Mouse (Mus musculus) central nervous system, embryonic 11.5 days (tissue): ENCODE measurements around the gene Ddb1. TPM values are rescaled to one million over a fixed set of nuclear protein-coding genes. Genes with fewer than 3 reads are reported as not detected.

Experiments used
- polyA plus RNA-seq: library from polyadenylated mRNA; depleted of rRNA; stranded (reverse); fragments of >200 nt; gene quantifications from 2 replicates; pipeline ENCODE4 v1.2.3, GENCODE M21; 2012; rRNA removed

The Ddb1 gene
- polyA plus RNA-seq: 283 and 311 TPM in 2 replicates

GRCm38 (mm10) chr19:10605293-10605900 is at the start of gene Ddb1, which contains the start of gene Tkfc:
TSS of gene Ddb1 (plus strand) at chr19:10605327.
TSS of gene Tkfc (minus strand) at chr19:10605654.

GRCm38 (mm10) chr19:10555624-10556510 is 49.3 kb upstream of the Ddb1 start, which contains the start of gene Tmem216:
TSS of gene Tmem216 (minus strand) at chr19:10556238.

DNA sequence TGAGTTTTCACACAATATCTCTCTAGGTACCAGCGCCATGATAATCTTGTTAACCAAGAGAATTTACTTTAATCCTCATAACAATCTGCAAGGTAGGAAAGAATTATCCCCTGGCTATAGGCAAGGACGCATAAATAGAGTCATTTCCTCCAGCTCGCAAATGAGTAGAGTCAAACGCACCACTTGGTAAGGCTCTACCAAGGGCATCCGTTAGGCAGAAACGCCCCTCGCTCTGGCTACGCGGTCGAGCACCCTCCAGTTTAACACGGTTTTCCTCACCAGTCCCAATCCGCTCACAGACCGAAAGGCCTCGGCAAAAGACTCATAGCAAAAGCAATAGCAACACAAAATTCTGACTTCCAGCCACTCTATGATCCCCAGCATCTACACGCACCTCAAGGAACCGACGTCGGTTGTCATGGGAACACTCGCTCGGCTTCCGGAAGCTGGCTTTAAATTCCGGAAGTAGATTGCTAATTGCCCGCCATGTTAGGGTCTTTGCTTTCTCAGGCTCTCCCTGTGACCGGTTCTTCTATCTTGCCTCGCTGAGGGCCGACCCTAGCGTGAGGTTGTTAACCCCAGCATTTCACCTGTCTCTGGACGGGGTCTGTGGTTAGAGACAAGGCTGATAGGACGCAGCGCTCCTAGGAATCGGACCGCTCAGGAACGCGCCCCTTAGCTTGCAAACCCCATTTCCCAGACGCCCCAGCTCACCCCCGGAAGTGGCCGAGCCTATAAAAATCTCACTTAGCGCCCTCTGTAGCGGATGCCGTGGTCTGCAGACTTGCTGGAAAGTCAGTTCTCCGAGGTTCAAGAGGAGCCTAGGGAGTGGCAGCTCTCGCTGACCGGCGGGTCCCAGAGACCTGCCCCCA is 28.2 kb upstream of the Ddb1 start, which contains the start of the genes Cyb561a3 and Tmem138:
Gene Cyb561a3 (plus strand): TSS at position 483 of the 872 bp plus-strand sequence.
Gene Tmem138 (minus strand): TSS at position 673 of the 872 bp plus-strand sequence.

DNA sequence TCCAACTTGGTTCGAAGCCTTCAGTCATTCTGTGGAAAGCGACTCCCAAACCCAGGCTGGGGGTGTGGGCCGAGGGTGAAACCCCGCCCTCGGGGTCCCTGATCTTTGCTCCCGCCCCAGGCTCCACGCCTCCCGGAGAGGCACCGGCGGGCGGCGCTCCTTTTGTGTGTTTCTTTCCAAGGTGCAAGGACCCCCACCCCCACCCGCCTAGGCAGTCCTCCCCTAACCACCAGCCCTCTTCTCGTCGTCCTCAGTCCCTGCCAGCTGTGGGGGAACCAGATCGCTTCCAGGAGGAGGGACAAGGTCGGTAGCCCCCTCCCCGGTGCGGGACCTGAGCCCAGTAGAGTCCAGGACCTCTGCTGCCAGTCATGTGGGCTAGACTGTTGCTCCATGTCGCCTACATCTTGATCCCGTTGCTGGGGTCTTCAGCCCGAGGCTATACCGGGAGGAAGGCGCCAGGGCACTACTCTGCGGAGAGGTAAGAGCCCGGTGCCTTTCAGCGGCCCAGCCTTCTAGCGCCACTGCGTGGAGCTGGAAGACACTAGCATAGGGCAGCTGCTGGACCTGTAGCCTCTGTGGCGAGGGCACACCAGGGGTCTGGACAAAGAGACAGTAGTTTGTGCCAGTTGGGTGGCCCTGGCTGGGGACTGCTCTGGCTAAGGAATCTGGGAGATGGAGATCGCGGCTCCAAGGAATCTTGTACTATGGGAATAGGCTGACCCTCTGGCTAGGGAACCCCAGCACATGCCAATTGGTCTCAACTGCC is 29.2 kb downstream of the Ddb1 start, which contains the start of gene Vwce:
Gene Vwce (plus strand): TSS at position 108 of the 766 bp plus-strand sequence.

DNA sequence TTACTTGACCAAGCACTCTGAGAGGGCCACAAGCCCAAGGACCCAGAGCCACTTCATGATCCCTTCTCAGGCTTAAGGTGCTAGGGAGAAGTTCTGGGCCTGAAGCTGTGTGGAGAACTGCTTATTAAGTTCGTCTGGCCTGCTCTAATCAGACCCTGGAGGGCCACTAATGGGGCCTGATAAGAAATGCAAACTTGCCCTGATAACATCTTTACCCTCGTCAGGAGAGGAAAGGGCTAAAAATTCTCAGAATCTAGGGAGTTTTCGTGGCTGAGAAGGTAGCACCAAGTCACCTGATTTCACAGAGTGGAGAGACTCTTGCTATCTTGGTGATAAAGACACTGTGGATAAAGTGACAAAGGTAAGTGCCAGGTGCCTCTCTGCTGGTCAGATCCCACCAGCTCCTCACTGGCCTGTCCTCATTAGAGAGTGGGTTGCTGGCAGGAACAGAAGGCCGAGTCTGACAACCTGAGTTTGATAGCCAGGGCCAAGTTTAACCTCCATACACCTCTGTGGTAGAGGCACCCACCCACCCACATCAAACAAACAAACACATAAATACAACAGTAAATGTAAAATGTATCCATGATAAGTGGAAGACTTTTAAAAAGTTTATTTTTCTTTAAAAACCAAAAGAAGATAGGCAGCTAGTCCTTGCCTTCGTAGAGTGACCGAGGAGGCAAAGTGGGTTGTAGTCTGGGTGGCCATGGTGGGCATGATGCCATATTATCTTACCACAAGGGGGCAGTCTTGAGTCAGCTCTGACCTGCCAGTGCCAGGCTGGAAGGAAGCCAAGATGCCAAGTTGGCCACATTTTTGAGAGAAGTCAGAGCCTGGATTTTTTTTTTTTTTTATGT is 73.0 kb downstream of the Ddb1 start, which contains the start of gene Pga5:
Gene Pga5 (minus strand): TSS at position 157 of the 857 bp plus-strand sequence.

Other genes starting within 250 kb of the Ddb1 start
- 13.6 and 25.4 TPM in 2 replicates for gene Syt7, start 216.2 kb upstream of the Ddb1 start, polyA plus RNA-seq
- 0.96 and 1.5 TPM in 2 replicates for gene Lrrc10b, start 147.9 kb upstream of the Ddb1 start, polyA plus RNA-seq
- 0.71 and 0.76 TPM in 2 replicates for gene Ppp1r32, start 122.4 kb upstream of the Ddb1 start, polyA plus RNA-seq
- 99.8 and 116 TPM in 2 replicates for gene Cpsf7, start 80.1 kb upstream of the Ddb1 start, polyA plus RNA-seq
- gene Sdhaf2, start 79.2 kb upstream of the Ddb1 start, polyA plus RNA-seq: 36.5 and 50.6 TPM in 2 replicates
- gene Tmem216, start 49.1 kb upstream of the Ddb1 start, polyA plus RNA-seq: 34.4 and 57.1 TPM in 2 replicates
- 13.0 and 13.7 TPM in 2 replicates for gene Cyb561a3, start 28.2 kb upstream of the Ddb1 start, polyA plus RNA-seq
- 25.9 and 36.4 TPM in 2 replicates for gene Tmem138, start 28.0 kb upstream of the Ddb1 start, polyA plus RNA-seq
- 24.1 and 29.3 TPM in 2 replicates for gene Tkfc, start 327 bp downstream of the Ddb1 start, polyA plus RNA-seq
- 1.5 and 1.8 TPM in 2 replicates for gene Vwce, start 28.9 kb downstream of the Ddb1 start, polyA plus RNA-seq
- gene Pga5, start 72.7 kb downstream of the Ddb1 start, polyA plus RNA-seq: not detected in 2 replicates
- 17.6 and 21.7 TPM in 2 replicates for gene Vps37c, start 83.4 kb downstream of the Ddb1 start, polyA plus RNA-seq
- 0.10 and 0.16 TPM in 2 replicates for gene Cd5, start 133.7 kb downstream of the Ddb1 start, polyA plus RNA-seq
- gene Cd6, start 224.7 kb downstream of the Ddb1 start, polyA plus RNA-seq: 0.04 TPM in 1 of 2 replicates, not detected in the other
- 0.70 and 0.78 TPM in 2 replicates for gene Slc15a3, start 234.4 kb downstream of the Ddb1 start, polyA plus RNA-seq